Mouse (Mus musculus) cerebellum, adult 11 months (tissue): ENCODE results near the gene Creb5.

ENCODE experiments used
- DNase-seq: peaks from one replicate; pipeline ENCODE4 v3.0.0; 2022

Creb5 gene

GRCm38 (mm10) chr6:53710560-53710959 is 423.5 kb downstream of the Creb5 start:
- no peak for DNase-seq

- no peak for DNase-seq
Measured at GRCm38 (mm10) chr6:53713152-53713551, 426.1 kb downstream of the Creb5 start.

GRCm38 (mm10) chr6:53714908-53715321 is 427.8 kb downstream of the Creb5 start:
- no peak for DNase-seq

GRCm38 (mm10) chr6:53716013-53716412 is 428.9 kb downstream of the Creb5 start:
- DNase-seq = no peak

- DNase-seq = no peak
Measured at GRCm38 (mm10) chr6:53720009-53720408, 432.9 kb downstream of the Creb5 start.

GRCm38 (mm10) chr6:53721595-53721994 is 434.5 kb downstream of the Creb5 start:
- DNase-seq = peak; percentile 70

GRCm38 (mm10) chr6:53722694-53723093 is 435.6 kb downstream of the Creb5 start:
- no peak for DNase-seq

- no peak for DNase-seq
Measured at GRCm38 (mm10) chr6:53730487-53730886, 443.4 kb downstream of the Creb5 start.

GRCm38 (mm10) chr6:53730996-53731485 is 444.0 kb downstream of the Creb5 start:
- no peak for DNase-seq

- DNase-seq = no peak
Measured at GRCm38 (mm10) chr6:53733546-53733945, 446.5 kb downstream of the Creb5 start.

GRCm38 (mm10) chr6:53733999-53734398 is 446.9 kb downstream of the Creb5 start:
- DNase-seq = no peak

- no peak for DNase-seq
Measured at GRCm38 (mm10) chr6:53735696-53736095, 448.6 kb downstream of the Creb5 start.

GRCm38 (mm10) chr6:53738206-53738605 is 451.1 kb downstream of the Creb5 start:
- DNase-seq = no peak

- DNase-seq = no peak
Measured at GRCm38 (mm10) chr6:53741222-53741621, 454.2 kb downstream of the Creb5 start.
